8 mouse cellular contexts compared by ENCODE assay signal in the genomic region with DNA sequence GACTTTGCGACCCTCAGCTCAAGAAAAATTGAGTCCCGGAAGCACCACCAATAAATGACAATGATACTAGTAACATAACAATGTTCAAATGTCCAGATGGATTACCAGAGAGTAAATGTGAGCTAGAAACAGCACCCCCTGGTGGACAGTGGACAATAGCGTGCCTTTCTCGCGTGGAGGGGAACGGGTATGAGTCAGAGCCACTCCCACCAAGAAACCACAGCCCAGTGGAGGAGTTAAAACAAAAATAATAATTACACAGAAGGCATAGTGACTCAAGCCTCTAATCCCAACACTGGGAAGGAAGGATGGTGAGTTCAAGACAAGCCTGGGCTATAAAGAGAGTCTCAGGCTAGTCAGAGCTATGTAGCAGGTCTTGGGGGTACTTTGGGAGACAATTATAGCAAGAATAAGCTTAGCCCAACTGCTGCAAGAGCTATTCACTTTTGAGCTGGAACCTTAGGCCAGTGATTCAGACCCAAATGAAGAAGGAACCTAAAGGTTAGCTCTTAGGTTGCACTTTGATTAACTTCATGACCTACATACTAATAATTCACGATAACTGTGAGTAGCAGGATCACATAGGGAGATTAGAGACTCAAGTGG. TPM values are rescaled to one million over a fixed set of nuclear protein-coding genes. Genes with fewer than 3 reads are reported as not detected.
DNase-seq lines count a peak whose midpoint lies in the region; ATAC-seq and TF ChIP-seq lines count a peak whose summit lies in the region.

Gene Abcb8 (plus strand): TSS at position 272 of the 606 bp plus-strand sequence.

- peak; percentile 88 to 90 for TF ChIP-seq CTCF in CH12.LX (conservative IDR thresholded peaks at IDR 0.05 in 1 of 2, IDR thresholded peaks at IDR 0.05 in 1 of 2; ENCODE audit: low read depth in 2 of 2, low read length in 2 of 2)

- no peaks in the 10 kb centered on the region for H3K9me3 ChIP-seq in CH12.LX (replicated peaks; ENCODE audit: low read length)
- H3K9me3 ChIP-seq in forebrain, embryonic 12.5 days, result no peaks in the 10 kb centered on the region
- no peaks in the 10 kb centered on the region for H3K9me3 ChIP-seq in heart, embryonic 16.5 days (replicated peaks; ENCODE audit: control insufficient read depth, low read length)
- H3K9me3 ChIP-seq in liver, embryonic 13.5 days (replicated peaks), result no peaks in the 10 kb centered on the region
- no peaks in the 10 kb centered on the region for H3K9me3 ChIP-seq in stomach, embryonic 14.5 days (ENCODE audit: control insufficient read depth, low read depth, low read length)

- TF ChIP-seq POLR2A in CH12.LX (IDR thresholded peaks at IDR 0.05; ENCODE audit: low read depth, low read length), result no peak

- H3K4me3 ChIP-seq in CH12.LX (replicated peaks in 1 of 3; ENCODE audit: low read depth in 2 of 3, low read length in 2 of 3, poor library complexity in 1 of 3), result peak within 1 kb of the TSS; percentile 65 to 77 (median 71)
- H3K4me3 ChIP-seq in forebrain, embryonic 12.5 days (replicated peaks), result peak within 1 kb of the TSS; percentile 58
- peak within 1 kb of the TSS; percentile 52 for H3K4me3 ChIP-seq in heart, embryonic 16.5 days (ENCODE audit: low read length)
- peak within 1 kb of the TSS; percentile 70 for H3K4me3 ChIP-seq in liver, embryonic 13.5 days (replicated peaks)
- H3K4me3 ChIP-seq in stomach, embryonic 14.5 days (ENCODE audit: low read depth, low read length), result peak within 1 kb of the TSS; percentile 56

- H3K4me2 ChIP-seq in CH12.LX (ENCODE audit: insufficient read depth, low read depth, poor library complexity, severe bottlenecking), result peak within 1 kb of the TSS; percentile 94
- H3K4me2 ChIP-seq in forebrain, embryonic 12.5 days, result peak within 1 kb of the TSS; percentile 58
- H3K4me2 ChIP-seq in heart, embryonic 16.5 days (ENCODE audit: low read depth, low read length), result peak within 1 kb of the TSS; percentile 64
- peak within 1 kb of the TSS; percentile 74 for H3K4me2 ChIP-seq in liver, embryonic 13.5 days
- H3K4me2 ChIP-seq in stomach, embryonic 14.5 days (replicated peaks; ENCODE audit: low read depth, low read length), result peak within 1 kb of the TSS; percentile 59

- H3K4me1 ChIP-seq in CH12.LX (ENCODE audit: control insufficient read depth in 1 of 2, insufficient read depth in 2 of 2), result peaks cover 18 to 60% of the 10 kb centered on the region in 2 experiments
- peaks cover 12% of the 10 kb centered on the region for H3K4me1 ChIP-seq in forebrain, embryonic 12.5 days
- H3K4me1 ChIP-seq in heart, embryonic 16.5 days (ENCODE audit: control insufficient read depth, insufficient read depth, low read length), result peaks cover 22% of the 10 kb centered on the region
- peaks cover 39% of the 10 kb centered on the region for H3K4me1 ChIP-seq in liver, embryonic 13.5 days (replicated peaks)
- peaks cover 7% of the 10 kb centered on the region; the same call in 1 of the 2 replicates for H3K4me1 ChIP-seq in stomach, embryonic 14.5 days (ENCODE audit: control insufficient read depth, insufficient read depth, low read length)

- dilution Hi-C loops in CH12.LX (cut with MboI; ENCODE audit: extremely low pct_ligation_motif_present, extremely low pct_unique_long_range_greater_than_20kb, low sequenced_read_pairs), result no loop called here

- ATAC-seq in forebrain, embryonic 12.5 days (ENCODE audit: low FRiP score), result no peak
- no peak for ATAC-seq in heart, embryonic 16.5 days (replicated peaks; ENCODE audit: extremely low read depth, insufficient read depth, low FRiP score)
- no peak for ATAC-seq in liver, embryonic 13.5 days (ENCODE audit: low read depth)
- ATAC-seq in stomach, embryonic 14.5 days (ENCODE audit: insufficient number of reproducible peaks, insufficient read depth, low FRiP score, low read depth), result no peak

- TF ChIP-seq RAD21 in CH12.LX (IDR thresholded peaks at IDR 0.05; ENCODE audit: low read depth, low read length), result peak; percentile 46

- no peaks in the 10 kb centered on the region for H3K79me2 ChIP-seq in CH12.LX (replicated peaks; ENCODE audit: control insufficient read depth, extremely low read depth, insufficient read depth, poor library complexity, severe bottlenecking)

- peak; percentile 95 for DNase-seq in CH12.LX (ENCODE audit: extremely low read depth)
- peak; percentile 95 for DNase-seq in c-Kit-positive CD71-negative TER-119-negative erythroid progenitor cells, embryonic 14.5 days (ENCODE audit: low read depth)
- DNase-seq in kidney, postnatal 25 days, result peak; percentile 86 to 89
- DNase-seq in liver, embryonic 13.5 days, result peak; percentile 71
- DNase-seq in natural killer cell, adult 2 months (ENCODE audit: low spot score in 2 of 2), result peak; percentile 91 to 92

- TF ChIP-seq EP300 in CH12.LX (IDR thresholded peaks at IDR 0.05; ENCODE audit: low read length), result peak; percentile 56

- in situ Hi-C loops in CH12.LX (cut with MboI; ENCODE audit: low pct_ligation_motif_present, low pct_unique_long_range_greater_than_20kb, low sequenced_read_pairs), result no loop called here

- peak within 1 kb of the TSS; percentile 83 for H3K27ac ChIP-seq in CH12.LX (ENCODE audit: insufficient read depth, low read depth)
- H3K27ac ChIP-seq in forebrain, embryonic 12.5 days, result peak within 1 kb of the TSS; percentile 77
- peak within 1 kb of the TSS; percentile 75 for H3K27ac ChIP-seq in heart, embryonic 16.5 days (ENCODE audit: low read length)
- peak within 1 kb of the TSS; percentile 81 for H3K27ac ChIP-seq in liver, embryonic 13.5 days
- H3K27ac ChIP-seq in stomach, embryonic 14.5 days (ENCODE audit: low read length), result peak within 1 kb of the TSS; percentile 79; the same call in 1 of the 2 replicates

- no peaks in the 10 kb centered on the region for H3K27me3 ChIP-seq in CH12.LX (replicated peaks)
- H3K27me3 ChIP-seq in forebrain, embryonic 12.5 days, result peaks cover 28% of the 10 kb centered on the region
- no peaks in the 10 kb centered on the region for H3K27me3 ChIP-seq in heart, embryonic 16.5 days (ENCODE audit: control insufficient read depth, insufficient read depth, low read length)
- H3K27me3 ChIP-seq in liver, embryonic 13.5 days, result peaks cover 13% of the 10 kb centered on the region
- no peaks in the 10 kb centered on the region for H3K27me3 ChIP-seq in stomach, embryonic 14.5 days (ENCODE audit: control insufficient read depth, insufficient read depth, low read length)

- H3K9ac ChIP-seq in CH12.LX (ENCODE audit: insufficient read depth, low read depth), result peak within 1 kb of the TSS; percentile 67
- H3K9ac ChIP-seq in forebrain, embryonic 12.5 days, result peak within 1 kb of the TSS; percentile 55
- H3K9ac ChIP-seq in heart, embryonic 16.5 days (ENCODE audit: low read length), result peak within 1 kb of the TSS; percentile 55
- peak within 1 kb of the TSS; percentile 72 for H3K9ac ChIP-seq in liver, embryonic 13.5 days
- no peak within 1 kb of the TSS; the same call in 1 of the 2 replicates for H3K9ac ChIP-seq in stomach, embryonic 14.5 days (replicated peaks; ENCODE audit: low read depth, low read length)

- peaks cover 0 to 11% of the 10 kb centered on the region in 2 experiments for H3K36me3 ChIP-seq in CH12.LX (replicated peaks in 1 of 2; ENCODE audit: control insufficient read depth in 1 of 2, insufficient read depth in 1 of 2, low read length in 1 of 2)
- H3K36me3 ChIP-seq in forebrain, embryonic 12.5 days (replicated peaks), result no peaks in the 10 kb centered on the region
- H3K36me3 ChIP-seq in heart, embryonic 16.5 days (ENCODE audit: control insufficient read depth, insufficient read depth), result peaks cover 3% of the 10 kb centered on the region; the same call in 1 of the 2 replicates
- H3K36me3 ChIP-seq in liver, embryonic 13.5 days, result peaks cover 3% of the 10 kb centered on the region; the same call in 1 of the 2 replicates
- H3K36me3 ChIP-seq in stomach, embryonic 14.5 days (ENCODE audit: control insufficient read depth, insufficient read depth, low read length), result no peaks in the 10 kb centered on the region

- 19% methylated on average over 7 of the region's 7 CpGs for WGBS in forebrain, embryonic 12.5 days
- WGBS in heart, embryonic 16.5 days, result 24% methylated on average over 7 of the region's 7 CpGs
- 12% methylated on average over 7 of the region's 7 CpGs for WGBS in liver, embryonic 13.5 days (ENCODE audit: insufficient replicate concordance)
- 25% methylated on average over 7 of the region's 7 CpGs for WGBS in stomach, embryonic 14.5 days

TF ChIP-seq in CH12.LX, 34 proteins besides CTCF, POLR2A, EP300 and RAD21 (continues in another document):
- TF ChIP-seq MAX (IDR thresholded peaks at IDR 0.05; ENCODE audit: low read length), result peak; percentile 72
- TF ChIP-seq ETS1 (conservative IDR thresholded peaks at IDR 0.05; ENCODE audit: low read depth, low read length), result peak; percentile 33; the same call in 1 of the 2 replicates
- TF ChIP-seq ZC3H11A (IDR thresholded peaks at IDR 0.05; ENCODE audit: low read depth, low read length), result no peak
- TF ChIP-seq MAFK (IDR thresholded peaks at IDR 0.05; ENCODE audit: insufficient replicate concordance, low read length), result no peak
- TF ChIP-seq IRF4 (IDR thresholded peaks at IDR 0.05; ENCODE audit: low read depth, low read length), result peak; percentile 61; the same call in 1 of the 2 replicates
- TF ChIP-seq ZMIZ1 (IDR thresholded peaks at IDR 0.05; ENCODE audit: low read depth, low read length), result 0 out of 2 replicates have a peak, but pooled peaks have one; percentile 8
- TF ChIP-seq GABPA (IDR thresholded peaks at IDR 0.05; ENCODE audit: insufficient replicate concordance, low read depth, low read length), result no peak
- peak; percentile 91 for TF ChIP-seq CHD2 (IDR thresholded peaks at IDR 0.05; ENCODE audit: low read length)
- no peak for TF ChIP-seq ZNF384 (IDR thresholded peaks at IDR 0.05; ENCODE audit: low read depth, low read length)
- TF ChIP-seq BHLHE40 (IDR thresholded peaks at IDR 0.05; ENCODE audit: low read depth, low read length), result peak; percentile 59
- TF ChIP-seq ZKSCAN1 (IDR thresholded peaks at IDR 0.05; ENCODE audit: borderline replicate concordance, low read depth, low read length), result no peak
- no peak for TF ChIP-seq UBTF (IDR thresholded peaks at IDR 0.05; ENCODE audit: low read depth, low read length)
- TF ChIP-seq KAT2A (IDR thresholded peaks at IDR 0.05; ENCODE audit: insufficient replicate concordance, low read length), result no peak
- no peak for TF ChIP-seq USF1 (IDR thresholded peaks at IDR 0.05; ENCODE audit: low read depth, low read length)
- peak; percentile 81 for TF ChIP-seq SIN3A (IDR thresholded peaks at IDR 0.05; ENCODE audit: low read length)
- TF ChIP-seq PAX5 (IDR thresholded peaks at IDR 0.05; ENCODE audit: low read length), result no peak

RNA-seq across cellular contexts. Expression of gene Abcb8, which starts in this region (rescaled TPM):
- total RNA-seq in CH12.LX (2012; rRNA removed) (50.3 and 58.7 TPM in 2 replicates), CH12.LX (2014; rRNA removed) (31.0 and 34.7 TPM in 2 replicates)
- polyA plus RNA-seq in CH12.LX (2012; ENCODE audit: insufficient read length, low read depth), result 36.9 and 45.4 TPM in 2 replicates
- polyA plus RNA-seq in forebrain, embryonic 12.5 days (2016; fragmentation: Nextera tagmentation; extraction: Ambion mirVana), result 43.6 and 47.4 TPM in 2 replicates
- 71.1 and 77.3 TPM in 2 replicates for polyA plus RNA-seq in heart, embryonic 16.5 days (2015; fragmentation: Nextera tagmentation; extraction: Ambion mirVana)
- polyA plus RNA-seq in liver, embryonic 13.5 days (2015; fragmentation: Nextera tagmentation; extraction: Ambion mirVana), result 30.2 and 30.5 TPM in 2 replicates
- 46.2 and 52.5 TPM in 2 replicates for polyA plus RNA-seq in stomach, embryonic 14.5 days (2014; fragmentation: Nextera tagmentation; extraction: Ambion mirVana)
